Mouse (Mus musculus) activated CD4-positive, CD25-positive, alpha-beta regulatory T cell, adult 4 months (primary cell): Measurements from ENCODE around the gene Hspb3. TPM values are rescaled to one million over a fixed set of nuclear protein-coding genes. Genes with fewer than 3 reads are reported as not detected.

Experiments used
- ATAC-seq: one replicate; pipeline ENCODE4 v1.8.0; 2017
- polyA plus RNA-seq, 2 experiments: library from polyadenylated mRNA; unstranded; fragments of 100-300 nt; shearing (Covaris generic); gene quantifications; one replicate each; pipeline ENCODE4 v1.2.1; 2017

Hspb3 gene
- polyA plus RNA-seq, 2 experiments from 2014 or later, result not detected

DNA sequence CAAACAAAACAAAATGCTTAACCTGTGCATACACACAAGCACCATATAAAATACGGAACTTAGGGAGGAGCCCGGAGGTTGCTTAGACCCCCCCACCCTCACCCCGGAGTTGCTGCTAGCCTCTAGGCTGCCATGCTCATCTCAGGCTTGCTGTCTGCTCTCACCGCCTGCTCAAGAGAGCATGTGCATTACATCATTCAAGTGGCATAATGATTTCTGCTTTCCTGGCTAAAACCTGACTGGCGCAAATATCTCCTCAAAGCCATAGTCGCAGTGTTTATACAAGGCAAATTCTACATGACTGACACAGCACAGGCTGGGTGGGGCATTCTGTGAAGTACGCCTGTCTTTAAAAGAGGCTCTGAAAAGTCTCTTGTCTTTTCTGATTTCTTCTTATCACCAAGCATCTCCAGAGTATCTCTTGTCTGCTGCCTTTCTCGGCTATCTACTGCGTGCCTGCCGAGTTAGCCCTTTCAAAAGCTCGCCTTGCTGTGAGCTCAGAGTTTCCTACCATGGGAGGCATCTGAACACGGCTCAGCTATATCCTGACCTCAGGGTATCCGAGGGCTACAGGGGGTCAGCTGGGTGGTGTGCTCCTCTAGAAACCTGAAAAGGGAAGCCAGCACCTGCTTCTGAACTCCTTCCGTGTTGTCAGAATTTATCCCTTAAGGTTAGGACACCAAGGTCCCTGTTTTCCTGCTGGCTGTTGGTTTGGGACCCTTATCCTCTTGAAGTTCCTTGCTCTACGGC lies 28.6 kb downstream of the Hspb3 start:
- no peak for ATAC-seq

GRCm38 (mm10) chr13:113632506-113632905 lies 31.0 kb downstream of the Hspb3 start:
- ATAC-seq, result no peak

DNA sequence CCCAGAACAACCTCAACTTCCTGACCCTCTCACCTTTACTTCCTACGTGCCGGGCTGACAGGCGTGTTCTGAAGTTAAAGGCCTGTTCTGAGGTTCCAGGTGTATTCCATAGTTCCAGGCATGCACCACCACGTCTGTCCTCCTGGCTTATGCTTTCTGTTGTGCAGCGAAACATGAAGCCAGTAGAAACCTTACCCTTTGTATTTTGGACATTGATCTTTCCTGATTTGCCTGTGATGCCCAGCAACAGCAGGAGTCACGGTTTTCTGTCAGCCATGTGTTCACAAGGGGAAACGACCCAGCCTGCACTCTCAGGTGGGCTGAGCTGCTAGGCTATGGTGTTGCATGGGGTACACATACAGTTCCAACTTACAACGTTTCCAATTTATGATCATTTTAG lies 35.9 kb downstream of the Hspb3 start:
- ATAC-seq, result no peak

GRCm38 (mm10) chr13:113622865-113623255 lies 40.6 kb downstream of the Hspb3 start:
- no peak for ATAC-seq

DNA sequence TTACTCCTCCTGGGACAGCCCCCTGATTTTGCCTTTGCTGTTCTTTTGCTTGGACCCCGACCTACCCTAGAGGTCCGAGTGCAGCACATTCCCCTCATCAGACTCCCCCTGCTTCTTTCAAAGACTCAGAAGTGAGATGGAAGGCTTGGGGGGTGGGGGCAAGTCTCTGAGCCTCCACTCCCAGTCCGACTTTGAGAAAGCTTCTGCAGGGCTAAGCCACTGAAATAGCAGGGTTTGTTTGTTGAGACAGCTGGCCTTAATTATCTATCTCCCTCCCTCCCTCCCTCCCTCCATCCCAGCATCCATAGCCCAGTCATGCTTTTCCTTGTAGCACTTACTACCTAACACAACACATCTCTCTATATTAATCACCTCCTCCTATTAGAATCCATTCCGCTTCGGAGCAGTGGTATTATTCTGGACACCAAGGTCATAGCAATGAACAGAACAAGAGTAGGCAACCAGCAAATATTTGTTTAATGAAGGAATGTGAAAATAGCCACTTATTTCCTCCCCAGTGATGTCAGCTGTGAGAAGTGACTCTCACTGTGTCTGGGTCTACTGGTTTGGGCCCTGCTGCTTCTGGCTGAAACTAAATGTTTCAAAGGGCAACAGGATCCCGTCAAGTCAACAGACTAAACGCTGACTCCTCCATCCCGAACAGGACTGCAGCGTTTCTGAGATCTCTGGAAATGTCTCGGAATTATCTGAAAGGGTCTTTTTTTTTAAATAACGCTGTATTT lies 41.2 kb downstream of the Hspb3 start:
- ATAC-seq, result no peak

- no peak for ATAC-seq
Measured at GRCm38 (mm10) chr13:113619003-113619402, 44.5 kb downstream of the Hspb3 start.

DNA sequence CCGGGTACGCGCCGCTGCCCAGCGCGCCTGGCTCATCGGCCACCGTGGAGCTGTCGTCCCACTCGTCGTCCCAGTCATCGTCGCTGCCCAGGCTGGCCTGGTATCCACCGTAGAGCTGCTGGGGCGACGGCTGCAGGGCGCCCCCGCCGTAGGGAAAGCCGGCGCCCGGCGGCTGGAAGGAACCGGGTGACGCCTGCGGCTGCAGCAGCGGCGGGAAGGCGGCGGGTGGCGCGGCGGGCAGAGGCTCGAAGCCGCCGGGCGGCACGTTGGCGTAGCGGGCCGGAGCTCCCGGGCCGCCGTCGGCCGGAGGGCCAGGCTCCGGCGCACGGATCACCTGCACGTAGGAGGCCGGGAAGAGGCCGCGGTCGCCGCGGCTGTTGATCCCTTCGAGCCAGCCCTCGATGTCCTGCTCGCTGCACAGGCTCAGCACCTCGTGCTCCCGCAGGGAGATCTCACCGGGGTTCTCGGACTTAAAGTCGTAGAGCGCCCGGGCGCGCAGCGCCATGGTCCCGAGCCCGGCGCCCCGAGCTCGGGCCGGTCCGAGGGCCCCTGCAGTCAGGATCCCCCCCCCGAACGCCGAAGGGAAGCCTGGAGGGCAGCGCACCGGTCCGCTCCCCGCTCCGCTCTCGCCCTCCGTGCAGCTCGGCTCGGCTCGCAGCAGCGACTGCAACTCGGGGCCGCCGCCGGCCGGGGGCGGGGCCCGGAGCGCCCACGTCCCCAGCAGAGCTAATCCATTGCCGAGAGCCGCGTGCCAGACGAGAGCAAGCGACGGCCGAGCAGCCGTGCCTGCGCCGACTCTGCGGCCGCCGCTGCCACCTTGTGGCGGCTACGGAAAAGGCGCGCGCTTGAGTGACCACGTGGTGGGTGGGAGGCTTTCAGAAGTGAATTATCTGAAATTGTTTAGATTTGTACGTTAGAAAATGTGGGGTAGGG lies 45.3 kb downstream of the Hspb3 start, which contains the start of gene Snx18:
Gene Snx18 (minus strand): TSS at position 674 of the 933 bp plus-strand sequence.
- peak; percentile 69 for ATAC-seq

DNA sequence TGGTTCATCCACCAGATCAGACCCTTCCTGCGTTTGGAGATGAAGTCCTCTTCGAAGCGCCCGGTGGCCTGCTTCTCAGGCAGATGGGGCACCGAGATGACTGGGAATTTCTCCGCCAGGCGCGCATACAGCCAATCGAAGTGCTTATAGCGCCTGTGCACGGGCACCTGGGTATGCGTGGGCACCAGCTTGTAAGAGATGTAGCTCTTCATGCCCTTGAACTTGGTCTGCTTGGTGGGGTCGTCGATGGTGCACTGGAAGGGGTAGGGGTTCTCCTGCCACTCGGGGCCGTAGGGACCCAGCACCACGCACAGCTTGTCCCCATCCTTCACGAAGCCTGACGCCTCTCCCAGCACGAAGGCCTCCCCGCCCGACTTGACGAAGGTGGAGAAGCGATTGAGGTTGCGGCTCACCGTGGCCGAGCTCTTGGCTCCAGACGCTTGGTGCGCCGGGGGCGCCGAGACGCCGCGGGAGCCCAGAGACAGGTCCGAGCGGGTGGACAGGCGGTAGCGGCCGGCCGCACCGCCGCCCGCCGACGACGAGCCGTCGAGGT lies 46.1 kb downstream of the Hspb3 start:
- no peak for ATAC-seq

GRCm38 (mm10) chr13:113616751-113617337 lies 46.6 kb downstream of the Hspb3 start:
- no peak for ATAC-seq

GRCm38 (mm10) chr13:113615971-113616671 lies 47.4 kb downstream of the Hspb3 start:
- ATAC-seq, result no peak

DNA sequence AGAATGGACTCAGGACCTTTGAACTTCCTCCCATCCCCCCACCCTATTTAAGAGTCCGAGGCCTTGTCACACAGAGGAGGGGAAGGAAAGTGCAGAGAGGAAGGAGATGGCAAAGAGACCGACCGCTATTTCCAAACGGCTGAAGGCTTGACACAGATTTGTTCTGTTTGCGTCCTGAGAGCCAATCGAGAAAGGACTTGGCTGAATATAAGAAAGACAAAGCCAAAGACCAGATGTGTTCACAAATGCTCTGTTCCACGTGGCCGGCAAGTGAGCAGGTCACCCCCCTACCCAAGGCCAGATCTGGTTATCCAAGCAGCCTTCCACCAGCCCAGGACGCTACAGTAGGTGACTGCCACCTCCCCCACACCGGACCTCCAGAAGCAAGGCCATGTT lies 47.9 kb downstream of the Hspb3 start:
- no peak for ATAC-seq

- peak; percentile 71 for ATAC-seq
Measured at GRCm38 (mm10) chr13:113614635-113615545, 48.6 kb downstream of the Hspb3 start.

GRCm38 (mm10) chr13:113613882-113614281 lies 49.6 kb downstream of the Hspb3 start:
- ATAC-seq, result no peak

GRCm38 (mm10) chr13:113613341-113613740 lies 50.1 kb downstream of the Hspb3 start:
- ATAC-seq, result no peak

Other genes starting within 250 kb of the Hspb3 start
- gene Snx18, start 45.1 kb downstream of the Hspb3 start, polyA plus RNA-seq, result 10 to 100 TPM; 12.1 to 12.4 TPM
- gene Arl15, start 130.8 kb upstream of the Hspb3 start, polyA plus RNA-seq, result 10 to 100 TPM; 11.2 to 14.6 TPM